Mouse (Mus musculus) kidney, postnatal 25 days (tissue): ENCODE results near the gene Olfr324.

Experiments used
- DNase-seq, 2 experiments: peaks; one replicate each; pipeline ENCODE4 v3.0.0; 2021; ENCODE audit warnings: mixed read lengths in 2 of 2

Olfr324 gene

DNA sequence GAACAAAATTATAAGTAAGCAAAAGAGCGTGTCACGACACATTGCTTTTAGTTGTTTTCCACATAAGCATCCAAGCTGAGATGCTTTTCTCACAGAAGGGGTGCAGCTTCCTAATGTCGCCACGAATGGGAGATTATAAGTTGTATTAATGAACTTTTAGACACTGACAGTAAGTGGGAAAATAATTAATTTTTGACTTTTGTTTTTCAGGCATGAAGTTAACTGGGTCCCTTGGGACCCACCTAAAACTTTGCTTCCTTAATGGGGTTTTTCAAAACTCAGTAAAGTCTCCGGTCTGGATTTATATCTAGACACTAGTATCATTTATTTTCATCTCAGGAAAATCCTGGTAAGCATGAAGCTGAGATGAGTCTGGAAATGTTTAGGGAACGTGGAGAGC lies at the start of gene Olfr324:
TSS of gene Olfr324 (plus strand) at position 301 of the 400 bp plus-strand sequence.
- no peak for DNase-seq

GRCm38 (mm10) chr11:58546322-58546721 lies 48.6 kb upstream of the Olfr324 start, which contains the start of gene Olfr329-ps:
Olfr329-ps (minus strand) TSS chr11:58546422.
- no peak for DNase-seq

DNA sequence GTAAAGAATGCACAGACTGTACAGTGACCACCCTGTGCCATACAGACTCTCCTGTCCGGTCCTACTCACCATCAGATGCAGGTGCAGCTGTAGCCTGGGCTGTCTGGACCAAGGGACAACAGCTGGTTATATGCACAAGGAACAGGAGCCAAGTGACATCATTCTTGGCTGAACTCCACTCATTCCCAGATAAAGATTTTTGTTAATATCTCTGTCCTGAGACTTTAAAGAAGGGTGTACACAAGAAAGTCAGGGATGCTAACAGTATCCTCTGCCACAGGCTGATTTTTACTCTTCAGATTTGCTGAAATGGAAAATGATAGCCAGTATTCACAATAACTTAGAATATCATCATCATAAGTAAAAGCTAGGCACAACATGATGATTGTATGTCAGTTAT lies 39.4 kb upstream of the Olfr324 start, which contains the start of gene Olfr328:
TSS of gene Olfr328 (minus strand) at position 101 of the 400 bp plus-strand sequence.
- DNase-seq = no peak

DNA sequence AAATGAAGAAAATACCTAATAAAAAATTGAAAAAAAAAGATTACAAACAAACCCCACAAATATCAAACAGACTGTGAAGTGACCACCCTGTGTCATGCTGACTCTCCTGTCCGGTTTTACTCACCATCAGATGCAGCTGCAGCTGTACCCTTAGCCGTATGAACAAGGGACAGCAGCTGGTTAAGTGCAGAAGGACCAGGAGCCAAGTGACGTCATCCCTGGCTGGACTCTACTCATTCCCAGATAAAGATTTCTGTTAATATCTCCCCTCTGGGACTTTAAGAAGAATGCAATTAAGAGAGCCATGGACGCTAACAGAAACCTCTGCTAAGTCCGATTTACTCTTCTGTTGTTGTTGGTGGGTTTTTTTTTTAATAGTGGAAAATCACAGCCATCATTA lies 24.5 kb upstream of the Olfr324 start, which contains the start of gene Olfr224:
TSS of gene Olfr224 (minus strand) at position 149 of the 400 bp plus-strand sequence.
- DNase-seq = no peak

GRCm38 (mm10) chr11:58577430-58577829 lies 17.5 kb upstream of the Olfr324 start, which contains the start of gene Olfr325:
Olfr325 (plus strand) TSS chr11:58577730.
- DNase-seq = no peak

GRCm38 (mm10) chr11:58578636-58579035 lies 16.3 kb upstream of the Olfr324 start:
- DNase-seq = no peak

- DNase-seq = peak in 1 of 2 experiments; percentile 53
Observed at GRCm38 (mm10) chr11:58587898-58588348, 7.0 kb upstream of the Olfr324 start.

GRCm38 (mm10) chr11:58588620-58589250 lies 6.2 kb upstream of the Olfr324 start:
- DNase-seq = no peak

DNA sequence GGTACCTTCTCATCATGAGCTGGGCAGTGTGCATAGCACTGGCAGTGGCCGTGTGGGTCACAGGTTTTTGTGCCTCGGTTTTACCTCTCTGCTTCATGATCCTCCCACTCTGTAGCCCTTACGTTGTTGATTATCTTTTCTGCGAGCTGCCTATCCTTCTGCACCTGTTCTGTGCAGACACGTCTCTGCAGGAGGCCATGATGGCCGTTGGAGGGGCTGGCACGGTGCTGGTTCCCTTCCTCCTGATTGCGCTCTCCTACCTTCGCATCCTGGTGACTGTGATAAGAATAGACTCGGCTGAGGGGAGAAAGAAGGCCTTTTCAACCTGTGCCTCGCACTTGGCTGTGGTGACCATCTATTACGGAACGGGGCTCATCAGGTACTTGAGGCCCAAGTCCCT lies 2.9 kb downstream of the Olfr324 start:
- DNase-seq = no peak

- DNase-seq = no peak
Observed at GRCm38 (mm10) chr11:58602062-58602461, 7.1 kb downstream of the Olfr324 start.

DNA sequence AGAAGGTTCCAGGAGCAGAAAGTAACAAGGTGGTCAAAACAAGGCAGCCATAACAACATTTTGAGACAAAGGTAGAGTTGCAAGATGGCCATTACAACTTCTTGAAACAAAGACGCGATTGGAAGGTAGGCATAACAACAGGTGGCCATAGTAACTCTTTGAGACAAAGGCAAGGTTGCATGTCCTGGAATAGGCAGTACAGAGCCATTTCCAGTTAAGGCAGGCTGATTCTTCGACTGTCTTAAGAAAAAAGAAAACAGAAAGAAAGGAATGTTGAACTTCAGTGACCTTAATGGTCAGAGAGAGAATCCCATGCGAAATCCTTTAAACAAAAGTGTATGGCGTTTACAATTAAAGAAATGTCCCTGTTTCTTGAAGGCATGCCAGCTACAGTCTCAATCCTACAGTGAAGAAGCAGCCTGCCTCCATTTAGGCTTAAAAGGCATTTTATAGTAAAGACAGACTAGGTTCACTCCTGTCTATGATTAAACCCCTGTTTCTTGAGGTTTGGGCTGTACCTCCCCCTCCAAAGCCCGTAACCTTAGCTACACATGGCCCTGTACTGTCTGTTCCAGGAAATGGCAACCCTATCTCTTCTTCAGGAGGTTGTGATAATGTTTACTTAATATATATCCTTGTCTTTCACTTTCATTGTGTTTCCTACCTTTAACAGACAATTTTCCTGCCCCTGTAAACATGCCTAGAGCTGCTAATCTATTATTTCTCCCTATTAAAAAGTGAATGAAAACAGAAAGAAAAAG lies 8.1 kb downstream of the Olfr324 start:
- no peak for DNase-seq

DNA sequence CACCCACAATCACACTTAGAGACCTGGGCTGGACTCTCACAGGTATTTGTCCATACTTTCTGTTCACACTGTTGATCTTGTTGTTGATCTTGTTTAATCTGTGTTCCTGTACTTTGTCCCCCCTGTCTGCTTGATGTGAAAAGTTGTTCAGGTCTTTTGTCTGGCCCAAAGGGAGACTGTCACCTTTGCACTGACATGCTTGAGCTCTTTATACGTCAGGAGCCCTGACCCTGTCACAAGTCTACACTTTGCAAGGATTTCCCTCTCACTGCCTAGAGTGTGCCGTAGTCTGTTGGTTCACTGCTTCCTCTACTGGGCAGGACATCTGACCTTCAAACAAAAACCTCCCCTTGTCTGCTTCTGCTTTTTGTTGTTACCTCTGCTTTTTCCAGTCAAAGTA lies 9.8 kb downstream of the Olfr324 start:
- no peak for DNase-seq

- no peak for DNase-seq
Observed at GRCm38 (mm10) chr11:58605228-58605627, 10.3 kb downstream of the Olfr324 start.

DNA sequence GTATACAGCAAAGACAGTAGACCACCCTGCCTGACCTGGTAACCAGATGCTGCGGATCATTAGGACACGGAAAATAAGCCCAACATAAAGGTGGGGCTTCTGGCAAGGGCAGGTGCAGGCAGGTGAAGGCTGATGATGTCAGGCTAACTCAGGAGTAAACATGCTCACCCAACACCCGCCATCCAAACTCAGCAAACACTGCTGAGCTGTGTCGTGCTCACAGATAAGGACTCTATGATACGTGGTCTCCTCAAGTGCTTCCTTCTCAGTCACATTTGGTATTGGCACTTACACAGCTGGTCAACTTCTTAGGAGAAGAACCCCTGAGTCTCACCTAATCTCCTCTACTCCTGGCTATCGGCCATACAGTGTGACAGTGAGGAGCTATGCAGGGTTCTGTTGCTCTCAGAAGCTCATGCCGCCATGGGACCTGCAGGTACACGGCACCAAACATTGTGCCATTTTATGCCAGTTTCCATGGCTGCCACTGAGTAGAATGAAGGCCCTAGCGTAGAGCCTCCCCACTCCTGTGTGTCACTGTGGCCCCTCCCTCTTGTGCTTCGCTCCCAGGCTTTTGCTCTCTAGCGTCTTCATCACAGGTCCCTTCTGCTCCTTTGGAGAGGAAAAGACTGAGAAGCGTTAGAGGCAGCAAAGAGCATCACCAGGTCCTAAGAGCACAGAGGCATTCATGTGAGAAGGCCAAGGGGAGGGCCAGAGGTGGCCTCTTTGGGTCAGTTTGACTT lies 11.4 kb downstream of the Olfr324 start:
- DNase-seq = no peak

- no peak for DNase-seq
Observed at GRCm38 (mm10) chr11:58607030-58607429, 12.1 kb downstream of the Olfr324 start.

DNA sequence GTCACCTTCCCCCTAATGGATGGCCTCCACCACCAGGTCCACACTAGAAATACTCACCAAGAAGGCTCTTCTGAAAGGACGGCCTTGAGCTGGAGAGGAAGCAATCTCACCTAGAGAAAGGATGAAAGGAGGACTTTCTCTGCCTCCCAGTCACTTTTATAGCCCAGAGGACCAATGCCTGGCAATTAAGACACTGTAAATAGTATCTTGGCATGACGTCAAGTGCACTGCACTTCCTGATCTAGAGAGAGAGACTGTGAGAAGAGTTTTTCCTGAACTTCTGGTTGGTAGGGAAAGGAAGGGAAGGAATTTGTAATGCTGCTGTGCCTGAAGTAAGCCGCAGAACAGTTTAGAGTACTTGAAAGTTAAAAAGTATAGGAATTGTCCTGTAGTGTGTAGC lies 18.4 kb downstream of the Olfr324 start:
- no peak for DNase-seq

GRCm38 (mm10) chr11:58614526-58614925 lies 19.6 kb downstream of the Olfr324 start:
- DNase-seq = peak in 1 of 2 experiments; percentile 28

GRCm38 (mm10) chr11:58615975-58616374 lies 21.1 kb downstream of the Olfr324 start, which contains the start of gene 2210407C18Rik:
2210407C18Rik (minus strand) TSS chr11:58616075.
- no peak for DNase-seq

DNA sequence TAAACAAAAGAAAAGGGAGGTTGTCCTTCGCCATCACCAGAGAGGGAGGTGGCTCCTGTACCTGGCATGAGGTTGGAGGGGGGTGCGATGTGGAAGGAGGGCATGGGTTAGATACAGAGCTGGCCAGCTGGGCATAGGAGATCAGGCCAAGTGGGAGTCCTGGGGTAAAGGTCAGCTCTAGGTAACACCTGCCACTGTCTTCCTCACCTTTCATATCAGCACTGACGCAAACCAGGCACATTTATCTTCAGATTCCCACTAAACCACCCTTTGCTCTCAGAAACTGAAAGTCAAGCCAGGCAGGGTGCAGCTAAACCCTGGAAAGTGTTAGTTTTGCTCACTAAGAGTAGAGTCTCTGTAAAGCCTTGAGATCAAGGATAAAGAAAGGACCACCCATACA lies 23.5 kb downstream of the Olfr324 start:
- DNase-seq = no peak

DNA sequence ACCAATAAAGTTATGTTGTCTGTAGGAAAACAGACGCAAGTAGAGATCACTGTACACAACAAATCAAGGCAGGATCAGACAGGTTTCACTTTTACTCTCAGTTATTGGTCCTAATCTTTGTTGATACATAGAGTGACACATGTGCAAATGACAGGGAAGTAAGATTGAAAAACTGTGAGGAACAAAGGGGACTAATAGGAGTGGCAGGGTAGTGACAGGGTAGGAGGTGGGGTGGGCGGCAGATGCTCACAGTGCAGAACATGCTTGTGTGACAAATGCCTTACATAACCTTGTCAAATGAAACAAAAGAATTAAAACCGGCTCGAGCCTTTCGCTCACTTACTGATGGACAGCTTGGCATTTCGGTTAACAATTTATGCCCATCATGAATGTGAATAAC lies 23.9 kb downstream of the Olfr324 start:
- no peak for DNase-seq

DNA sequence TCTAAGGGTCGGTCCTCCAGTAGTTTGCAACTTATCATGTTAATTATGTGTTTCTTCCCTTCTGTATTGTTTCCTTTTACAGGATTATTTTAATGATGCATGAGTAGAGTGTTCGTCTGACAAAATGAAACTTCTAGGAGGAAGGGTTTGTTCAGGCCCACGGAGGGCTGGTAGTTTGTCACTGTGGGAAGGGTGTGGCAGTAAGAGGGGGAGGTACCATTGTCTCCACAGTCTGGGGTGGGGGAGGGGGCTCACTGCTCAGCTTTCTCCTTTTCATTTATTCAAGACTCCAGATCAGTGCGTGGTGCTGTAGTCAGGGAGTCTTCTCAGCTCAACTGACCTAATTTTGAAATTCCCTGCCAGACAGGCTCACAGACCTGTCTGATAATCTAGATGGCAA lies 31.2 kb downstream of the Olfr324 start:
- no peak for DNase-seq

DNA sequence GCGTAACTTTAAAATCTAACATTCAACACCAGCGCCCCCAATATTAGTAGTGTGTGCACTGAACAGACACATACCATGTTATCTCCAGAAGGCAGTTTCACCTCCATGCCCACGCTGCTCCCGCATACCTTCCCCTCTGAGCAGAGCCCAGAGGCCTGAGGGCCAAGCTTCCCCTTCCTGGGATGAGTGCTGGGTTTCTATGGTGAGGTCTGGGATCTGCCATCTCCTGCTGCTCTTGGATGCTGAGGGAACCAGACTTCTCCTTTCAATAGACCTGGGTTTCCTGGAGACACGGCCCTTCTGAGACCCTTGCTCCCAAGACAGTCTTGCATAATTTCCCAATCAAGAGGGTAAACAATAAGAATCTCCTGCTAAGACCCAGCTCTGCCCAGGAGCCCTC lies 35.5 kb downstream of the Olfr324 start, which contains the start of gene Olfr323:
TSS of gene Olfr323 (minus strand) at position 101 of the 400 bp plus-strand sequence.
- no peak for DNase-seq

GRCm38 (mm10) chr11:58634878-58635277 lies 40.0 kb downstream of the Olfr324 start:
- no peak for DNase-seq
